Mouse (Mus musculus): ENCODE results near the gene Otos. TPM values are rescaled to one million over a fixed set of nuclear protein-coding genes. Genes with fewer than 3 reads are reported as not detected.
A peak's percentile ranks its signal among the peaks of the same experiment; 100 is the strongest.

Gene Otos
- polyA plus RNA-seq, 1 experiment = 0.41 TPM

GRCm38 (mm10) chr1:92680668-92681603 is 32.3 kb upstream of the Otos start:
- Histone ChIP-seq H3K27ac (ENCODE audit: insufficient read depth, low read length) (no peak overlapping the region), H3K4me1 (ENCODE audit: control insufficient read depth, insufficient read depth, insufficient read length) (no peaks in the 10 kb centered on the region; the same call in 1 of the 2 replicates), H3K36me3 (ENCODE audit: control insufficient read depth, insufficient read depth, low read length) (no peaks in the 10 kb centered on the region), H3K27me3 (ENCODE audit: control insufficient read depth, insufficient read depth, low read length) (no peaks in the 10 kb centered on the region), H3K4me3 (ENCODE audit: extremely low read depth, insufficient read depth, insufficient read length) (no peak overlapping the region)
- no peak for DNase-seq (ENCODE audit: low read depth in 1 of 2, low spot score in 2 of 2)
- WGBS = 61% methylated on average over 16 of the region's 16 CpGs
- no peak for TF ChIP-seq POLR2A (IDR thresholded peaks at IDR 0.05; ENCODE audit: low read depth, low read length)
- no peak for TF ChIP-seq CTCF (IDR thresholded peaks at IDR 0.05; ENCODE audit: extremely low read depth, insufficient read depth, insufficient read length, insufficient replicate concordance)

GRCm38 (mm10) chr1:92678757-92679156 is 30.1 kb upstream of the Otos start:
- WGBS = 33% methylated on average over 5 of the region's 5 CpGs
- Histone ChIP-seq H3K4me1 (ENCODE audit: control insufficient read depth, insufficient read depth, insufficient read length) (no peaks in the 10 kb centered on the region; the same call in 1 of the 2 replicates), H3K36me3 (ENCODE audit: control insufficient read depth, insufficient read depth, low read length) (no peaks in the 10 kb centered on the region), H3K27me3 (ENCODE audit: control insufficient read depth, insufficient read depth, low read length) (no peaks in the 10 kb centered on the region), H3K4me3 (ENCODE audit: extremely low read depth, insufficient read depth, insufficient read length) (no peak overlapping the region), H3K27ac (ENCODE audit: insufficient read depth, low read length) (no peak overlapping the region)
- no peak for TF ChIP-seq POLR2A (IDR thresholded peaks at IDR 0.05; ENCODE audit: low read depth, low read length)
- TF ChIP-seq CTCF (IDR thresholded peaks at IDR 0.05; ENCODE audit: extremely low read depth, insufficient read depth, insufficient read length, insufficient replicate concordance) = no peak
- no peak for DNase-seq (ENCODE audit: low read depth in 1 of 2, low spot score in 2 of 2)

- no peak for TF ChIP-seq CTCF (IDR thresholded peaks at IDR 0.05; ENCODE audit: extremely low read depth, insufficient read depth, insufficient read length, insufficient replicate concordance)
- TF ChIP-seq POLR2A (IDR thresholded peaks at IDR 0.05; ENCODE audit: low read depth, low read length) = no peak
These were observed 28.0 kb upstream of the Otos start for GRCm38 (mm10) chr1:92676676-92676975.

GRCm38 (mm10) chr1:92675932-92676675 is 27.5 kb upstream of the Otos start:
- no peak for TF ChIP-seq POLR2A (IDR thresholded peaks at IDR 0.05; ENCODE audit: low read depth, low read length)
- TF ChIP-seq CTCF (IDR thresholded peaks at IDR 0.05; ENCODE audit: extremely low read depth, insufficient read depth, insufficient read length, insufficient replicate concordance) = no peak
- Histone ChIP-seq H3K27me3 (ENCODE audit: control insufficient read depth, insufficient read depth, low read length) (no peaks in the 10 kb centered on the region), H3K4me1 (ENCODE audit: control insufficient read depth, insufficient read depth, insufficient read length) (no peaks in the 10 kb centered on the region; the same call in 1 of the 2 replicates), H3K27ac (ENCODE audit: insufficient read depth, low read length) (peak overlapping the region; percentile 24; the same call in 1 of the 2 replicates), H3K36me3 (ENCODE audit: control insufficient read depth, insufficient read depth, low read length) (no peaks in the 10 kb centered on the region), H3K4me3 (ENCODE audit: extremely low read depth, insufficient read depth, insufficient read length) (no peak overlapping the region)
- WGBS = 31% methylated on average over 10 of the region's 10 CpGs
- DNase-seq (ENCODE audit: low read depth in 1 of 2, low spot score in 2 of 2) = no peak

More at GRCm38 (mm10) chr1:92676676-92676975, 28.0 kb upstream of the Otos start:
- Histone ChIP-seq H3K27me3 (ENCODE audit: control insufficient read depth, insufficient read depth, low read length) (no peaks in the 10 kb centered on the region), H3K4me1 (ENCODE audit: control insufficient read depth, insufficient read depth, insufficient read length) (no peaks in the 10 kb centered on the region; the same call in 1 of the 2 replicates), H3K27ac (ENCODE audit: insufficient read depth, low read length) (no peak overlapping the region), H3K4me3 (ENCODE audit: extremely low read depth, insufficient read depth, insufficient read length) (no peak overlapping the region), H3K36me3 (ENCODE audit: control insufficient read depth, insufficient read depth, low read length) (no peaks in the 10 kb centered on the region)
- WGBS = 85% methylated on average over 3 of the region's 3 CpGs
- DNase-seq (ENCODE audit: low read depth in 1 of 2, low spot score in 2 of 2) = no peak

GRCm38 (mm10) chr1:92673258-92673782 is 24.7 kb upstream of the Otos start:
- H3K36me3 ChIP-seq (ENCODE audit: control insufficient read depth, insufficient read depth, low read length) = no peaks in the 10 kb centered on the region
- TF ChIP-seq POLR2A (IDR thresholded peaks at IDR 0.05; ENCODE audit: low read depth, low read length) = no peak
- no peak for TF ChIP-seq CTCF (IDR thresholded peaks at IDR 0.05; ENCODE audit: extremely low read depth, insufficient read depth, insufficient read length, insufficient replicate concordance)
- H3K27me3 ChIP-seq (ENCODE audit: control insufficient read depth, insufficient read depth, low read length) = no peaks in the 10 kb centered on the region
- DNase-seq (ENCODE audit: low read depth in 1 of 2, low spot score in 2 of 2) = no peak
- H3K4me3 ChIP-seq (ENCODE audit: extremely low read depth, insufficient read depth, insufficient read length) = no peak overlapping the region
- 87% methylated on average over 5 of the region's 5 CpGs for WGBS
- H3K4me1 ChIP-seq (ENCODE audit: control insufficient read depth, insufficient read depth, insufficient read length) = no peaks in the 10 kb centered on the region; the same call in 1 of the 2 replicates
- no peak overlapping the region for H3K27ac ChIP-seq (ENCODE audit: insufficient read depth, low read length)

GRCm38 (mm10) chr1:92671326-92671725 is 22.7 kb upstream of the Otos start:
- 83% methylated on average over 4 of the region's 4 CpGs for WGBS
- Histone ChIP-seq H3K4me3 (ENCODE audit: extremely low read depth, insufficient read depth, insufficient read length) (no peak overlapping the region), H3K36me3 (ENCODE audit: control insufficient read depth, insufficient read depth, low read length) (no peaks in the 10 kb centered on the region), H3K27ac (ENCODE audit: insufficient read depth, low read length) (no peak overlapping the region), H3K27me3 (ENCODE audit: control insufficient read depth, insufficient read depth, low read length) (no peaks in the 10 kb centered on the region), H3K4me1 (ENCODE audit: control insufficient read depth, insufficient read depth, insufficient read length) (no peaks in the 10 kb centered on the region; the same call in 1 of the 2 replicates)
- no peak for DNase-seq (ENCODE audit: low read depth in 1 of 2, low spot score in 2 of 2)
- TF ChIP-seq POLR2A (IDR thresholded peaks at IDR 0.05; ENCODE audit: low read depth, low read length) = no peak
- no peak for TF ChIP-seq CTCF (IDR thresholded peaks at IDR 0.05; ENCODE audit: extremely low read depth, insufficient read depth, insufficient read length, insufficient replicate concordance)
